Mouse (Mus musculus) NIH3T3 (cell line): ENCODE measurements around the gene Asb2.

Experiments
- DNase-seq: peaks from one replicate; pipeline ENCODE4 v3.0.0-alpha.2; 2012; ENCODE audit warnings: low read depth

Gene Asb2

GRCm38 (mm10) chr12:103355746-103356414, at the start of gene Asb2:
Gene Asb2, minus strand, starts transcription at chr12:103356001.
- no peak for DNase-seq

DNA sequence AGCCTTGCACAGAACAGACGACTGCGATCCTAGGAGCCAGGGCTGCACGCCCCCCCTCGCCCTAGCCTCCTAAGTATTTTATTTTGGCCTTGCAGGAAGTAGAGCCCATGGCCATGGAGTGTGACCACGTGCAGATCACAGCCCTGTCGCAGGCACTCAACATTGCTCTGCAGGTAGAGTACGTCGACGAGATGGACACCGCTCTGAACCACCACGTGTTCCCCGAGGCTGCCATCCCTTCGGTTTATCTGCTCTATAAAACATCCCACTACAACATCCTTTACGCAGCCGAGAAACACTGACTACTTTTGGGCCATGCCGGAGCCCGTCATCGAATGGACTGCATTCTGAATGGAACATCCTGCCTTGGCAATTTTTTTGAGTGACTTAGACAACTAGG, 48.3 kb upstream of the Asb2 start:
- no peak for DNase-seq

DNA sequence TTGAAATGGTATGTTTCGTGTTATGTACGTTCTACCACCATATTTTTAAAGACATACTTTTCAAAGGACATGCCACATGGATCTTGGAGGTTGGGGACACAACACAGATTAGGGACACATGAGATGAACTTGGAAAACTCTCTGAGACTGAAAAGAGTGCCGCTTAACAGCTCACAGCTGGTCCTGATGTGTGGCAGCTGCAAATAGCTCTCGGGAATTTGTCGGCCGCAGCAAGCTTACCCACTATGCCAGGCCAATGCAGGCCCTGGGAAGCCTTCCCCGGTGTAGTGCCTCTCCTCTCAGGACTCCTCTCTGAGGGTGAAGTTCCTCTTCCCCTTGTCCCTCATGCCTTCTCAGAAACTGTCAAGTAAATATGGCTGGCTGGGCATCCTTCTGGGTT, 41.0 kb upstream of the Asb2 start:
- DNase-seq, result no peak

DNA sequence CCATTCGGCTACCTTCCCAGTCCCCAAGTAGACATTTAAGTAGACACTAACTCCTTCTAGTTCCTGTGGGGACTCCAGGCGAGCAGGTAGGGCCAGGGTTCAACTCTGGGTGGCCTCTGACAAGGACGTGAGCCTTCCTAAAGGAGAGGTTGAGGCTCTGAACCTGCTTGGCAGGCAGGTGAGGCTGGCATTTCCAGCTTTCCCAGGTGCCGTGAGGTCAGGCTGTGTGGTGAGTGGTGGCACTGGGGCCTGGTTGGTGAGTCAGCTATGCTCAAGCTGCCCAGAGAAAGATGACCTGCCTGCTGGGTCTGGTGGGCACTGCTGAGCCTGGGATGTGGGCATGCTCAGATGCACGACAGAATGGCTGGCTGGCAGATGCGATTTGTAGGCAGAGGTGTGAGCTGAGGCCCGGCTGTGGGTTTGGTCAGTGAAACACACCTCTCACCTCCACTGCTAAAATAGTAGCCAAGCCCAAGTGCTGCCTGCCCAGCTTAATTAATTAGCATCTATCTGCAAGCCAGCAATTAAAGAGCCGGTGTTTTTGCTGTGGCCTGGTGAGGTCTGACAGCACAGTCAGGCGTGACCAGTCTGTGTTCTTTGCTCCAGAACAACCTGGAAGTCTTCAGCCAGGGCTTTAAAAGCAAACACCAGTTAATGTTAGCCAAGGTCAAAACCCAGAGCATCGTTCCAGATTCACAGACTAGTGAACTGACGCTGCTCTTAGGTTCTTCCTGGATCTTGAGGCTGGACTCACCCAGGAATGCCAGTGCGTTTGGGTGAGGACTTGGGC, 39.9 kb upstream of the Asb2 start:
- no peak for DNase-seq

GRCm38 (mm10) chr12:103393528-103393927, 37.7 kb upstream of the Asb2 start:
- DNase-seq, result no peak

- no peak for DNase-seq
These were observed 35.3 kb upstream of the Asb2 start for GRCm38 (mm10) chr12:103391098-103391497.

DNA sequence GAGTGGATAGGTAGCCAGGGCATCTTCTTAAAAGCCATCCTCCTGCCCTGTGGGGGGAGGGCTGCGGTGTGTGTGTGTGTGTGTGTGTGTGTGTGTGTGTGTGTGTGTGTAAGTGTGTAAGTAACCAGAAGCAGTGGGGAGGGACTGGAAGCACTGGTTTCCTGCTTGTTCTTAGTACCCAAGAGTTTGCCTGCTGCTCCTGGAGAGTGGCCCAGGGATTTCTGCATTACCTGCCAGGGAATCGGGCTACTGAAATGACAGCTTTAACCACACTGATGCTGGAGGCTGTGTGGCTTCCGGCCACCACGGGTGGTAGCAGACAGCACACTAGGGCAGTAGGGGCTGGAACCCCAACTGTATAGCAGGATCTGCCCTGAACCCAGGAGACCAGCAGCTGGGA, 34.2 kb upstream of the Asb2 start:
- DNase-seq, result no peak

DNA sequence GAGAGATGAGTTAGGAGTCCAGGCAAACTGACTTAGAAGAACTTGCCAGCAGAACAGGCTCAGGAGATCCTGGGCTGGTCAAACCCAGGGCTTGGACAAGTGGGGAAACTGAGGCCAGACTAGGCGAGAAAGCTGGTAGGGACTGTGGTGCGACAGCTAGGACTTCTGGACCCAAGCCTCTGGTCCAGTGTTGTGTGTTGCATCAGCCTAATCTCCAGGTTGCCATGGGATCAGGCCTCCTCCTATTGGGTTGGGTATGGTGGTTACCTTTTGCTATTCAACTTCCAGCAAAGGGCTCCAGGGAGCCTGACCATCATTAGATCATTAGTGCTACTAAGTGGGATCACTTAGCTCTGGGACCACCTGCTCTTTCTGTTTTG, 33.5 kb upstream of the Asb2 start:
- DNase-seq, result peak; percentile 32

DNA sequence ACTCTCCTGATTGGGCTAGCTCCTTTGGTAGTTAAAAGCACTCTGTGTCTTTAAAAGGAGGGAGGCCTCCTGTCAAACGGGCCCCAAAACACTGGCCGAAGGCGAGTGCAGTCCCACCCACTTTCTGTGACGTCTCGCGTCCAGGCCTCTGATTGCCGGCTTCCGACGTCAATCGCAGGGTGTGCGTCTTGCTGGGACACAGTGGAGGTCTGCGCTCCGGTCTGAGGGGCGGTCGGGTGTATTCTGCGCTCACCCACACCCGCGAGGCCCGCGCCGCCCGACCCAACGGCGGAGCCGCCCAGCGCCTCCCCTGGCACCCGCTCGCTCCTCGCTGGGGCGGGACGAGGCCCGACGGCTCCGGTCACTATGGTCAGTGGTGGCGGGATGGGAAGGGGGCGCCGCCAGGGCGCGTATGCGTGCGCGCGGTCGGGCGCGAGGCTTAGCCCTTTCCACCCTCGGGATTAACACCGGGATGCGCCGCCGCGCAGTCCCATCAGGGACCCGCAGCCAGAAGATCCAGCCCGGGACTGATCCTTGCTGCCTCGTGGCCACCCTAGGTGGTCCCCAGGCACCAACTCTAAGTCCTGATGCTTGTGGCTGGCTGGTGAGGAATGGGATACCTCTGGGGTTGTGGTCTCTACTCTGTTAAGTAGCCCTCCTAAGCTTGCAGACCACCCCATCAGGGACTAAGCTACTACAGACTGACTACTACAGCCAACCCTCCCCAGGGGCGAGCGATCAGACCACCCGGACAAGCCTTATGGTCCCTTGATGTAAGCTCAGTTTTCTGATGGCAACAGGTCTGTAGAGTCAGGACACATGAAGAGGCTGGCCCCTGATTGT, 32.9 kb upstream of the Asb2 start, which contains the start of gene Otub2:
TSS of gene Otub2 (plus strand) at position 178 of the 843 bp plus-strand sequence.
- DNase-seq, result peak; percentile 98

DNA sequence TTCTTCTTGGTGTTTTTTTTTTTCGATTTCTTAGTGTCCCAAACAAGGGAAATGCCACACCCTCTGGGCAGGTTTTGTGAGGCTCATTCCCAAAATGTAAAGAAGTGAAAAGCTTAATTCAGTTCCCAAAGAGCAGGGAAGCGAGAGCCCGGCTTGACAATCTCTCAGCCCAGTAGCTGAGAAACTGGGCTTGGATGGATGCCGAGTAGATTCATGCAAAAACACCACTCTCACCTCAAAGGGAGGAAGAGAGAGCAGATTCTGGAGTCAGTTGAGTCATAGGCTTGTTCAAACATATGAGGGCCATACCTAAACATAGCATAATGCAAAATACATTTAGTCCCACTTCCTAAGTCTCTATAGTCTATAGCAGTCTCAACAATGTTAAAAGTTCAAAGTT, 24.4 kb upstream of the Asb2 start:
- peak; percentile 32 for DNase-seq

DNA sequence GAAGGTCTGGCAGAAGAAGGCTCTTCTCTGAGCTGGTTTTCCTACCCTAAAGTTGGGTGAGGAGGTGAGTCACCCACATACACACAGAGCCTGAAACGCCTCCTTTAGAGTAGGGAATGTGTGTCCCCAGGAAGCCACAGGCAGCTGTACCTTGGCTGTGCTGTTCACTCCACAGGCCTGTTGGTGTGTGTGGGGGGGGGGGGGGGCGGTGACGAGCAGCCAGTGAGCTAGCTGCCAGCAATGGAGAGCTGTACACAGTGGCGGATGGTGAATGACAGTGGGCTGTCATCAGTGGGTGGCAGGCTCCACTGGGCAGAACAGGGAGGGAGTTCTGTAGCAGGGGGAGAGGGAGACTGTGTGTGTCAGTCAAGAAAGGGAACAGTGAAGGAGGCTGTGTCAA, 21.0 kb upstream of the Asb2 start:
- peak; percentile 10 for DNase-seq

GRCm38 (mm10) chr12:103376124-103376523, 20.3 kb upstream of the Asb2 start:
- peak; percentile 64 for DNase-seq

DNA sequence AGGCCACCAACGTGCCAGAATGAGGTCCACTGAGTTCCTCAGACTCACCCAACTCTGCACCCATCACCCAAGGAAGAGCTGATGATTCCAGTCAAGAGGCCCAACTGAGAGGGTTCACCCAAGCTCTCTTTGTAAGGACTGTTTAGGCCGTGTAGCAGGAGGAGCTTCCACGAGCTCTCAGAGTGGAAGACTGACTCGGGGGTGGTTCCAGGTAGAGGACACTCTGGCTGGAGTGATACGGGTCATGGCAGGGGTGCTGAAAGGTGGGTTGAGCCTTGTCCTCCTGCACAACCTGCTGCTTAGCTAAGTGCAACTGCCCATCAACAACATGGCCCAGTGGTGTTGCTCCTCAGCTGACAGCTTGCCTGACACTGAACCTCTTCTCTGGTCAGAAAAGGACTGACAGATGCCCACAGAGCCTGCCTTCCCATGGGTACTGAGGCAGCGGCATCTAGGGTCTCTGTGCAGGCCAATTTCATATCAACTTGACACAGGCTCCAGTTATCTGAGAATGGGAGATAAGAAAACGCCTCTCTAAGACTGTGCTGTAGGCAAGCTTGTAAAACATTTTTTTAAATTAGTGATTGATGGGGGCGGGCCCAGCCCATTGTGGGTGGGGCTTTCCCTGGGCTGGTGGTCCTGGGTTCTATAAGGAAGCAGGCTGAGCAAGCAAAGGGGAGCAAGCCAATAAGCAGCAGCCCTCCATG, 17.9 kb upstream of the Asb2 start:
- DNase-seq, result no peak

- peak; percentile 65 for DNase-seq
These were observed 15.9 kb upstream of the Asb2 start for GRCm38 (mm10) chr12:103371711-103372110.

DNA sequence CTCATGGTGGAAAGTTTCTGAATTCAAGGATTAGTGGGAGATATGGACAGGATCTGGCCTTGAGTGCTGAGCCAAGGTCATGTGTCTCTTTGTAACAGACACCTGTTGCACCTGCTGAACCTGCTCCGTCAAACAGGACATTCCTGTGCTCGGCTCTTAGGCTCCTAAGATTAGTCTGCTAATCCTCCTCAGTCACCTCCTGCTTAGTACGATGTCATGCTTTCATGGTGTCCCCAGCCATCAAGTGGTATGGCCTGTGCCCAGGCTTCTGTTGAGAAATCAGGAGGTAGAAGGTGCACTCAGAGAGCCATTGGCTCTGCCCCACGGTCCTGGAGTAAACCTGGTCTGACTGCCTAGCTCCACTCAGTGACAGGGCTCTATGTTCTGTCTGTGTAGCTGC, 15.1 kb upstream of the Asb2 start:
- DNase-seq, result no peak

DNA sequence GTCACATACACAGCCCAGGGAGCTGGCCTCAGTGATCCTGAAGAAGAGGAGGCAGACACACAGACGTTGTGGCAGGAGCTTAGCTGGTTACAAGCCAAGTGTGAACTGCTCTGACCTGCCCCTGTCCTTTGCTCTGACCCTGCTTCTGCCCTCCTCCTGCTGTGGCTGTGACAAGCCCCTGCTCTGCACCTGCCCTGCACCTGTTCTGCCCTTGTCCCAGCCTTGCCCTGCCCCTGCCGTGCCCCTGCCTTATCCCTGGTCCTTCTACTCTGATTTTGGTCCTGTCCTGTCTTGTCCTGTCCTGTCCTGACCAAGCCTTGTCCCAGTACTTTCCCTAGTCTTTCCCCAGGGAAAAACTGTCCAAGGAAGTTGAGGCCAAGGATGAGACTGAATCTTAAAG, 13.0 kb upstream of the Asb2 start:
- DNase-seq, result no peak

DNA sequence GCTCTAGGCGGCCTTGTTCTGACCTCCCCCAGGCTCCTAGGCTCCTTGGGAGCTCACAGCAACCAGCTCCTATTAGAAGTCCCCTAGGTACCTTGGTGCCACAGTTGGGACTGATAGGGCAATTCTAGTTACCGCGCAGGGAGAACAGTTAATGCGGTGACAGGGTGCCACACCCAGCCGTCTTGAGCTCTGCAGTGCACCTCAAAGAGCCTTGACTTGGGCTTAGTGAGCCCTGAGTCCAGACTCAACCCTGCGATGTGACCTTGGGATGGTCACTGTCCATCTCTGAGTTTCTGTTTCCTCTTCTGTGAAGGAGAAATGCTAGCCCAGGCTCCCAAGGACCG, 12.5 kb upstream of the Asb2 start:
- no peak for DNase-seq

DNA sequence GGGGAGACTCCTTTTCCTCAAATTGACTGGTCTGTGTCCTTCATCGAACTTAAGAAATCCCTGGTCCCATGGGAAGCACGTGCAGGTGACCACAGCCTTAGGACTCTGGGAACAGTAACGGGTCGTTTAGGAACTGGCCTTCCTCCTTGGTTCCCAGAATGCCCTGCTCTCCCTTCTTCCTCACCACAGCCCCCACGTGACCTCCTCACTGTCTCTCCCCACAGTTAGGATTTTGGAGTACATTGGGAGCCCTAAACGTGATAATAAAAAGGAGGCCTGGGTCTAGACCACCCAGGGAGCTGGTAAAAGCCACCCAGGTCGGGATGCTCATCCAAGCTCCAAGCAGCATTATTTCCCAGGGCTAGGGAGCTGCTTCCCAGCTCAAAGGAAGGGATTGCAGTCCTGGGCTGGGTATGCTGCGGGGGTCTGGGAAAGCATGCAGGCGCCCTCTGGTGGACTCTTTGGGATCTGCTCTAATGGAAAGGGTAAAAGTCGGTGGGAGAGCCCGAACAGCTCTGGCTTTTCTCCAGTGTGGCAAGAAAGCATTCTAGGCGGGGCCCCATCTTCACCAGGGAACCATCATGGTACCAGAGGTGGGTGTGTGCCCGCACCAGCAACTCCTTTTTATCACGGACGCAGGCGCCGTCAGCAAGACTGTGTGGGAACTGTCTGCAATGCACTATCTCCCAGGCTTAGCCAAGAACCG, 12.0 kb upstream of the Asb2 start:
- DNase-seq, result peak; percentile 68

- no peak for DNase-seq
These were observed 11.4 kb upstream of the Asb2 start for GRCm38 (mm10) chr12:103367171-103367570.

- no peak for DNase-seq
These were observed 6.5 kb upstream of the Asb2 start for GRCm38 (mm10) chr12:103362336-103362735.

- DNase-seq, result no peak
These were observed 5.9 kb upstream of the Asb2 start for GRCm38 (mm10) chr12:103361539-103362307.
